Mouse (Mus musculus) heart, adult 2 months (tissue): ENCODE data around the gene Gm49342.

Source experiments
- EP300 ChIP-seq: fragments of 200-500 bp; IDR thresholded peaks from 2 replicates; pipeline ENCODE4 v1.6.1; 2011; ENCODE audit warnings: low read depth, low read length, control low read depth; ENCODE audit not compliant: insufficient read depth
- POLR2A ChIP-seq: fragments of 200-500 bp; IDR thresholded peaks from 2 replicates; pipeline ENCODE4 v1.6.1; 2011; ENCODE audit warnings: mild to moderate bottlenecking, low read depth, low read length, control low read depth; ENCODE audit not compliant: insufficient read depth

- peak; percentile 79 for TF ChIP-seq POLR2A
- no peak for TF ChIP-seq EP300
These were observed 19.8 kb upstream of the Gm49342 start, which contains the start of the genes Osgep and Apex1 for GRCm38 (mm10) chr14:50924281-50925064.
